Mouse (Mus musculus): Measurements from ENCODE around the gene Krtap4-6.
"Not testable (repeated sequence)": the region's sequence is repeated elsewhere in the genome, so short reads cannot be mapped to it uniquely, and the experiment has no call there.

The Krtap4-6 gene

GRCm38 (mm10) chr11:99665860-99666259 is at the start of gene Krtap4-6:
Gene Krtap4-6 (minus strand): TSS chr11:99665960.
- DNase-seq = no peak

GRCm38 (mm10) chr11:99690463-99690862 is 24.7 kb upstream of the Krtap4-6 start, which contains the start of gene Gm14190:
Gene Gm14190 (minus strand): TSS chr11:99690740.
- no peak for DNase-seq

DNA sequence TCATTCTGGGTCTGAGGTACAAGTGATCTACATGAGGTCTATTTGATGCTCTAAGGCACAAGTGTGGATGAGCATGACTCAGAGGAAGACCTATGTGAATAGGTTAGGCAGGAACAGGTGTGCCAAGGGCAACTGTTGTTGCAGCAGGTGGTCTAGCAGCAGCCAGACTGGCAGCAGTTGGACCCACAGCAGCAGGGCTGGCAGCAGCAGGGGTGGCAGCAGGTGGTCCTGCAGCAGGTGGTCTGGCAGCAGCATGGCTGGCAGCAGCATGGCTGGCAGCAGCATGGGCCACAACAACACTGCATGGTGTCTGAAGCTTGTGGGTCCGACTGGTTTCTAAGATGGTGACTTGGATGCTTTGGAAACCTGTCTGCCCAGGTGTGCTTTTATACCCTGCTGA is 19.5 kb upstream of the Krtap4-6 start:
- DNase-seq = not testable (repeated sequence)

DNA sequence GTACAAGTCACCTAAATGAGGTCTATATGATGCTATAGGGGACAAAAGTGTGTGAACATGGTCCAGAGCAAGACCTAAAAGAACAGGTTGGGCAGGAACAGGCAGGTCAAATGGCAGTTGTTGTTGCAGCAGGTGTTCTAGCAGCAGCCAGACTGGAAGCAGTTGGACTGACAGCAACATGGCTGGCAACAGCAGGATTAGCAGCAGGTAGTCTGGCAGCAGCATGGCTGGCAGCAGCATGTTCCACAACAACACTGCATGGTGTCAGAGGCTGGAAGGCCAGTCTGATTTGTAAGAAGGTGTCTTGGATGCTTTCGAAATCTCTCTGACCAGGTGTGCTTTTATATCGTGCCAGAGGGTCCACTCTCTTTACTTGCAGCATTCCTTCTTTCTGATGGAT is 17.7 kb upstream of the Krtap4-6 start:
- DNase-seq = no peak

GRCm38 (mm10) chr11:99662802-99663201 is 3.0 kb downstream of the Krtap4-6 start:
- no peak for DNase-seq

- DNase-seq = no peak
Observed at GRCm38 (mm10) chr11:99659256-99659655, 6.5 kb downstream of the Krtap4-6 start.

DNA sequence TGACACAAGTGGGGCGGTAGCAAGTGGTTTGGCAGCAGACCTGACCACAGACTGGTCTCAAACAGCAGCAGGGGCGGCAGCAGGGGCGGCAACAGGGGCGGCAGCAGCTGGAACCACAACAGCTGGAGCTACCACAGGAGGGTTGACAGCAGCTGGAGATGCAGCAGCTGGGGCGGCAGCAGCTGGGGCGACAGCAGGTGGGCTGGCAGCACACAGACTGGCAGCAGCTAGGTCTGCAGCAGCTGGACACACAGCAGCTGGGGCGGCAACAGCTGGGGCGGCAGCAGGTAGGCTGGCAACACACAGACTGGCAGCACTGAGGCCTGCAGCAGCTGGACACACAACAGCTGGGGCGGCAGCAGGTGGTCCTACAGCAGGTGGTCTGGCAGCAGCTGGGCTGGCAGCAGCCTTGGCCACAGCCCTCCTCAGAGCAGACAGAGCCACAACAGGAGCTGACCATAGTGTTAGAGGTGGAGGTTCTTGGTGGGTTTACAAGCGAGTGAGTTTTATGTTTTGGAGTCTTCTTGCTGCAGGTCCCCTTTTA is 7.2 kb downstream of the Krtap4-6 start, which contains the start of gene Gm11563:
Gene Gm11563, minus strand, starts transcription at position 494 of the 544 bp plus-strand sequence.
- not testable (repeated sequence) for DNase-seq

GRCm38 (mm10) chr11:99657051-99657450 is 8.7 kb downstream of the Krtap4-6 start:
- no peak for DNase-seq

DNA sequence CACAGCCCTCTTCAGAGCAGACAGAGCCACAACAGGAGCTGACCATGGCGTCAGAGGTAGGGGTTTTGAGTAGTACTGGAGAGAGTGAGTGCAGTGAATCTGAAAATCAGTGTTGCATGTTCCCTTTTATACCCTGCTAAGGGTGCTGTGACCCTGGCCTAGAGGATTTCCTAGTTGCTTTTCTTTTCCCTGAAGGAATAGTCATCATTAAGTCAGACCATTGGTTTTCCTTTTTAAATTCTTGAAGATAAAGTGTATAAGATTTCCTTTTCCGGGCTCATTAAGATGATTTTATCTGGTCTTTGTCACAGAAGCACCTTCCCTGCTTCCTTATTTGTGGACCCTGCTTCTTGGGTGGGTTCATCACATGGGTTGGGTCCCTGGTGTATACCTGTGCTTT is 15.6 kb downstream of the Krtap4-6 start, which contains the start of gene Gm11555:
Gene Gm11555, minus strand, starts transcription at position 101 of the 400 bp plus-strand sequence.
- DNase-seq = no peak

- no peak for DNase-seq
Observed at GRCm38 (mm10) chr11:99646444-99646843, 19.3 kb downstream of the Krtap4-6 start.

GRCm38 (mm10) chr11:99644351-99644750 is 21.4 kb downstream of the Krtap4-6 start:
- DNase-seq = no peak

DNA sequence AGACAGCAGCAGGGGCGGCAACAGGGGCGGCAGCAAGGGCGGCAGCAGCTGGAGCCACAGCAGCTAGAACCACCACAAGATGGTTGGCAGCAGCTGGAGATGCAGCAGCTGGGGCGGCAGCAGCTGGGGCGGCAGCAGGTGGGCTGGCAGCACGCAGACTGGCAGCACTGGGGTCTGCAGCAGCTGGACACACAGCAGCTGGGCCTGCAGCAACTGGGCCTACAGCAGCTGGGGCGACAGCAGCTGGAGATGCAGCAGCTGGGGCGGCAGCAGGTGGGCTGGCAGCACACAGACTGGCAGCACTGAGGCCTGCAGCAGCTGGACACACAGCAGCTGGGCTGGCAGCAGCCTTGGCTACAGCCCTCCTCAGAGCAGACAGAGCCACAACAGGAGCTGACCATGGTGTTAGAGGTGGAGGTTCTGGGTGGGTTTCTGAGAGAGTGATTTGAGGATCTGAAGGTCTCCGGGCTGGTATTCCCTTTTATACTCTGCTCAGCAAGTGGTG is 22.1 kb downstream of the Krtap4-6 start, which contains the start of gene Krtap4-7:
Gene Krtap4-7, minus strand, starts transcription at position 455 of the 505 bp plus-strand sequence.
- DNase-seq = not testable (repeated sequence)

- no peak for DNase-seq
Observed at GRCm38 (mm10) chr11:99640926-99641325, 24.8 kb downstream of the Krtap4-6 start.

GRCm38 (mm10) chr11:99637086-99637485 is 28.7 kb downstream of the Krtap4-6 start:
- DNase-seq = no peak

DNA sequence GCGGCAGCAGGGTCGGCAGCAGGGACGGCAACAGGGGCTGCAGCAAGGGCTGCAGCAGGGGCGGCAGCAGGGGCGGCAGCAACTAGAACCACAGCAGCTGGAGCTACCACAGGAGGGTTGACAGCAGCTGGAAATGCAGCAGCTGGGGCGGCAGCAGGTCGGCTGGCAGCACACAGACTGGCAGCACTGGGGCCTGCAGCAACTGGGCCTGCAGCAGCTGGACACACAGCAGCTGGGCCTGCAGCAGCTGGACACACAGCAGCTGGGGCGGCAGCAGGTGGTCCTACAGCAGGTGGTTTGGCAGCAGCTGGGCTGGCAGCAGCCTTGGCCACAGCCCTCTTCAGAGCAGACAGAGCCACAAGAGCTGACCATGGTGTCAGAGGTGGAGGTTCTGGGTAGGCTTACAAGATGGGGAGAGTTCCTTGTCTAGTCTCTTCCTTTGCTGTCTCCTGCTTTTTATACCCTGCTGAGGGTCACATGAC is 31.1 kb downstream of the Krtap4-6 start, which contains the start of gene Krtap4-2:
Gene Krtap4-2, minus strand, starts transcription at position 432 of the 482 bp plus-strand sequence.
- no peak for DNase-seq

- no peak for DNase-seq
Observed at GRCm38 (mm10) chr11:99633293-99633692, 32.5 kb downstream of the Krtap4-6 start.

GRCm38 (mm10) chr11:99630890-99631289 is 34.9 kb downstream of the Krtap4-6 start:
- DNase-seq = no peak

GRCm38 (mm10) chr11:99628138-99628537 is 37.6 kb downstream of the Krtap4-6 start, which contains the start of gene Krtap4-1:
Gene Krtap4-1 (minus strand): TSS chr11:99628238.
- no peak for DNase-seq

DNA sequence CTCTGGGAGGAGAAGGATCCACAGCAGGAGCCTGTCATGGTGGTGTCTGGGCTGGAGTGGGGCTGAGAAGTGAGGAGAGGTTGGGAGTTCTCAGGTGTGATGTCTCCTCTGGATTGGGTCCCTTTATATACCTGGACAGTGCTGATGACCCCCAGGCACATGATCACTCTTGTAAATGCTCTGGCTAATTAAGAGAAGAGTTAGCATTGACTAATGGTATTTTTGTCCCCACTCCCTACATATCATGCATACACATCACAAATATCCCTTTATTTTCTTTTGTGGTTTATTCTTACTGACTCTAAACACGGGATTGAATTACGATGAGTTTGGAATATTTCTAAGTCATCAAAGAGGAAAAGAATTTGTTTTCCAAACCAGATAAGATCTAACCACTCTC is 45.4 kb downstream of the Krtap4-6 start, which contains the start of gene Gm11562:
Gene Gm11562, minus strand, starts transcription at position 101 of the 400 bp plus-strand sequence.
- DNase-seq = no peak
